Mouse (Mus musculus) neural tube, embryonic 10.5 days (tissue): ENCODE measurements around the gene Il16.
A peak's percentile ranks its signal among the peaks of the same experiment; 100 is the strongest.

Experiments used
- DNase-seq: peaks from one replicate; pipeline ENCODE4 v3.0.0-alpha.2; 2017; ENCODE audit warnings: low spot score; ENCODE audit errors: extremely low spot score

The Il16 gene

GRCm38 (mm10) chr7:83650638-83651037 lies 94.9 kb downstream of the Il16 start:
- DNase-seq = no peak

GRCm38 (mm10) chr7:83648807-83649206 lies 96.7 kb downstream of the Il16 start:
- no peak for DNase-seq

GRCm38 (mm10) chr7:83645476-83645875 lies 100.0 kb downstream of the Il16 start:
- no peak for DNase-seq

- no peak for DNase-seq
Measured at GRCm38 (mm10) chr7:83644761-83645160, 100.8 kb downstream of the Il16 start.

DNA sequence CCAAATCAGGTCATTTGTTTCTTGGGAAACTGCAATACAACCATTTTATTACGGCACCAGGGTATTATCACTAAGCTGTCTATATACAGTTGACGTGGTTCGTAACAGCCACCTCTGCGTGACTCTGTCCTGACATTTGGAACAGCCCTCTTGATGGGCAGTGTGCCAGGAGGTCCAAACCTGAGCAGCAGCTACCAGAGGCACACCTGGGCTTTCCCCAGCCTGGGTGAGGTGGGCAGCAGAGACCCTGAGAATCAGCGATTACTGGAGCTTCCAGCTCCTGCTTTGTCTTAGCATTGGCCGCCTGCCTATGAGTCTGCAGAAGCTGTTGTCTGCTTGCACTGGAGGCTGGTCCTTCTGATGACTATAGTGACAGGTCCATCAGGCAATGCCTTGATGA lies 101.9 kb downstream of the Il16 start:
- no peak for DNase-seq

DNA sequence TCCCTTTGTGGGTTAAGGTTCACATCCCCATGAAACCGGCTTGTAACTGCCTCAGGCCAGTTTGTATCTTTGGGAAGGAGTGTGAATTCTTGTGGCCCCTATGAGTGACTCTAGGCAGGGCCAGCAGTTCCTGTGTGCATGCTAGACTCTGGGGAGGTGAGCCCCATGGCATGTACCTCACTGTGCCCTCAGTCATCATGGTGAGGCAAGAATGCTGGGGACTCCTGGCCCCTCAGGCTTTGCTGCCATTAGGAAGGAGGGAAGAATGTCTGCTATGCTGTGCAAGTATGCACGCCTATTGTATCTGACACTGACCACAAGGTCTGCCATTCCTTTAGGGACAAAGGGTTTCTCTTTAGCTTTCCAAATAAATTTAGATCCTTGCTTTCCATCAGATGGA lies 104.4 kb downstream of the Il16 start:
- DNase-seq = no peak

- DNase-seq = no peak
Measured at GRCm38 (mm10) chr7:83640581-83640980, 104.9 kb downstream of the Il16 start.

- DNase-seq = no peak
Measured at GRCm38 (mm10) chr7:83639084-83639483, 106.4 kb downstream of the Il16 start.

DNA sequence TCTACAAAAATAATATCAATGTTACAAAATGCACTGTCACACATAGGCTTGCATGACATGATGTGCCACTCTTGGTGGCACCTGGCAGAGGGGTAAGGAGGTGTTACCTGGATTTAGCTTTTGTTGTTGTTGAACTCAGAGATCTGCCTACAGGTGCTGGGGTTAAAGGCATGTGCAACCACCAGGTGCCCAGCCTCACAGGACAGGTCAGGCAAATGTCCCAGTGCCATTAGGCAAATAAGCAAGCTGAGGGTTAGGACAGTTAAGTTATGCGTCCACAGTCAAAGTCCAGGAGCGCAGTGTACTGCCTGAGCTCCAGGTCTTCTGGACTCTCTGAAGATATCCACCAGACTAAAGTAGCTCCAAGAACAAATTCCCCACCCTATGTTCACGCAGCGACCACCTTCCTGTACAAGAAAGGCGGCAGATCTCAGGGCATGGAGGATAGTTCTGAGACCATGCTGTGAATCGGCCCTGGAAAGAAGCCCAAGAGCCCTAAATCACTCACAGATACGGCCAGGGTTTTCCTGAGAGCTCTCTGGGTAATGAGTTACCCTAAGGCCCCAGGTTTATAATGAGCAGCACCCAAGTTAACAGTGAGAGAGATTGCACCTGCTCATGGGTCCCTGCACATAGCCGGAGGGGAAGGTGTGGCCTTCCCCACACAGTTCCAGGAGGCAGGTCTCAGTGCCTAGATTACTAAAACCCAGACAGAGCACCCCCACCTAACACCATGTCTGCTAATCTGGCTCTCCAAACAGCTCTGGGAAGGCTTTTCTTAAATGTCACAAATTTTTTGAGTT lies 107.5 kb downstream of the Il16 start:
- no peak for DNase-seq

DNA sequence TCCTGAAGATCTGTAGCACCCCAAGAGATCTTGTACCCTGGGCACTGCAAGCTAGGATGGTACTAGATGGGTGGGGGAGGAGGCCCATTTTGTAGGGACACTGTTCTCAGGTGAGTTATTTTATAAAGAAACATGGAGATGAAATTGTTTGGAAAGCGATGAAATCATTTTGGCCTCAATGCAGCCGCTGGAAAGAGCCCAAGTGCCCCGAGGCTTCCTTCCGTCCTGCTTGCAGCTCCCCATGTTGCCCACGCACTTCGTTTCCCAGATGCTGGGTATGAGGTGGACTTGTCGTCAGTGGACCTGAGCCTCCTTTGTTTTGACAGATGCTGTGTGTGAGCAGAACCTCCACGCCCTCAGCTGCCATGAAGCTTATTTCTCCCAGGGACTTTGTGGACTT lies 109.1 kb downstream of the Il16 start:
- DNase-seq = no peak

- DNase-seq = no peak
Measured at GRCm38 (mm10) chr7:83635726-83636125, 109.8 kb downstream of the Il16 start.

DNA sequence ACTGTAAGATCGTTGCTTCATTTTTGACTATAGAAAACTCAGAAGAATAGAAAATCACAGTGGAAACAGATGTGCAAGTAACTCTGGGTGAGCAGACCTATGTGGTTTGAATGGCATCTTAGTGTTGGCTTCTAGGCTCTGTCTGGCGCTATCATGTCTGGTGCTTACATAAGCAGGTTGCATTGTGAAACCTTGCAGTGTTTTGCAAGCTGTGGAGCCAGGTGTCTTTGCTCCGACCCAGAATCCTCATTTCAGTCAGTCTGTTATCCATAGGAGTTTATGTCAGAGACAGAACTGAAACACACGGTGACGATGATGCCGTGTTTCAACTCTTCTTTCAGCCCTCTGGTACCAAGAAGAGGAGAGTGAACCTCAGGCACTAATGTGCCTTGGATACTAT lies 111.7 kb downstream of the Il16 start:
- no peak for DNase-seq

GRCm38 (mm10) chr7:83632682-83633120 lies 112.8 kb downstream of the Il16 start:
- no peak for DNase-seq

DNA sequence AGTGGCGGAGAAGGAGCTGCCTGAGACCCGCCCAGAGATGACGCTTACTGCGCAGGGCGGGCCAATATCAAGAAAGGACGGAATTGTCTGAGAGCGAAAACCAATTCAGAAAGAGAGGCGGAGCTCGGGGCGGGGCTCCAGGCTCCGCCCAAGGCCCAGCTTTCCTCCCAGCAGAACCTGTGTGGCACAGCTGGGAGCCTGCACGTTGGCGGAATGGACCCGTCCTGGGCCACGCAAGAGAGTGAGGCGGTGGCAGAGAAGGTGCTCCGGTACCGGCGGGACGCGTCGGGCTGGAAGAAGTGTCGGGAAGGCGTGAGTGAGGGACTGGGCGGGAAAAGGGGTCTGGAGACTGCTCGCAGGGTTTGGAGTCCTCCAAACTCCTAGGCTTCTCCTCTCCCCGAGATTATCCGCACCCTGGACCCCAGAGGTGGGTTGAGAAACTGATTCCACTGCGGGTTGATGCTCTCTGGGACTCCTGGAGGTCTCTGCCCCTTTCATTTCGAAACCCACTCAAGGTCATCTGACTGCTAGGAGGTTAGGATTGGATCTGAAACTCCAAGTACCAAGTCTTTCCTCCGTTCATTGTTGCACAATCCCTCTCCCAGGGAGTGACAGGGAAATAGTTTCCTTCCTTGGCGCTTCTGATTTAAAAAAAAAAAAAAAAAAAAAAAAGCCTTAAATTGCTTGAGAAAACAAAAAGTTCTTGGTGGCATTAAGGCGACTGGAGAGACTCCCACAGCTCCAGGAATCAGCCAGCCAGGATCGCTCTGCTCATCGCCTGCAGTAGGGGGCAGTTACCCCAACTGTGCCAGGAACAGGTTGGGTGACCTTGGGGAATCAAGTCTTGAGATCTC lies 113.5 kb downstream of the Il16 start, which contains the start of gene Stard5:
Stard5 (plus strand) TSS at position 132 of the 854 bp plus-strand sequence.
- peak; percentile 84 for DNase-seq

DNA sequence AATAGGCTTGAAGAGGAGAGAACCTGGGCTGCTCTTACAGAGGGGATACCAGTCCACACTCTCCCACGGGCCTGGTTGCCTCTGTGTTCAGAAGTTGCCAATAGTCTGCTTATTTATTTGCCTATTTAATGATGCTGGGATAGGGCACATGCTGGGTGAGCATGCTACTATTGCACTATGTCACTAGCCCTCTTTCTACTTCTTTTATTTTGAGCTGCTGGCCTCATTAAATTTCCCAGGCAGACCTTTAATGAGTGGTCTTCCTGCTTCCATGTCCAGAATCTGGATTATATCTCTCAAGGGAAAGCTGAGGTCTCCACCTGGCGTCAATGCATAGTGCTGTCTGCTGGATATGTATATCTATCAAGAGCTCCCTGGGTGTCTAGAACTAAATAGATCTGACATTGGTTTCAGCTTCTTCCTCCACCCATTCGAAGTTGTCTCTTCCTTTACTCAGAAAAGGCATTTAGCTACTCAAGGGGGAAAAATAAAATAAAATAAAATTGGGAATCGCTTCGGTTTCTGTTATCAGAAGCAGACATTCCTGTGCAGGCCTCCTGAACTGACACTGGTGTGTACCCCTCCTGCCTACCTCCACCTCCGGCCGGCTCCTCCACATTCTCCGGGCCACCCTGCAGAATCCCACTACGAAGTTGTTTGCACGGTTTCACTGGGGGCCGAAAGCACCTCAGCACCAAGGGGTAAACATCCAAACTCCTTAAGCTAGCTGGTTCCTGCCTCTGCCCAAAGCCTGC lies 114.3 kb downstream of the Il16 start:
- DNase-seq = no peak

DNA sequence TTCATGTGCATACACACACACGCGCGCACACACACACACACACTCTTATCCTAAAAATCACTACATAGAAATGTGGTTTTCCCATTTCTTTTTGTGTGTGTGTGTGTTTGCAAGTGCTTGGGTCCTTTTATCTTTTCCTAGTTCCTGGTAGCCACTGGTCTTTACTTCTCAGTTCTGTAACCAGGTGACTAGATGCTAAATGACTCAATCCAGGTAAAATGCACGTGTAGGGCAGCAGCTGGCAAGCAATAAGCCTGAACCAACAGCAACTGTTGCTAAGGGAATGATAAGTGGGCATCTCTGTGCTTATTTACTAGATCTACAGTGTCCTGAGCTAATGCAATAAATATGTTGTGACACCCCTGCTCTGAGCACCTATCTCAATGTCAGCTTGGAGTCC lies 118.2 kb downstream of the Il16 start:
- DNase-seq = no peak

DNA sequence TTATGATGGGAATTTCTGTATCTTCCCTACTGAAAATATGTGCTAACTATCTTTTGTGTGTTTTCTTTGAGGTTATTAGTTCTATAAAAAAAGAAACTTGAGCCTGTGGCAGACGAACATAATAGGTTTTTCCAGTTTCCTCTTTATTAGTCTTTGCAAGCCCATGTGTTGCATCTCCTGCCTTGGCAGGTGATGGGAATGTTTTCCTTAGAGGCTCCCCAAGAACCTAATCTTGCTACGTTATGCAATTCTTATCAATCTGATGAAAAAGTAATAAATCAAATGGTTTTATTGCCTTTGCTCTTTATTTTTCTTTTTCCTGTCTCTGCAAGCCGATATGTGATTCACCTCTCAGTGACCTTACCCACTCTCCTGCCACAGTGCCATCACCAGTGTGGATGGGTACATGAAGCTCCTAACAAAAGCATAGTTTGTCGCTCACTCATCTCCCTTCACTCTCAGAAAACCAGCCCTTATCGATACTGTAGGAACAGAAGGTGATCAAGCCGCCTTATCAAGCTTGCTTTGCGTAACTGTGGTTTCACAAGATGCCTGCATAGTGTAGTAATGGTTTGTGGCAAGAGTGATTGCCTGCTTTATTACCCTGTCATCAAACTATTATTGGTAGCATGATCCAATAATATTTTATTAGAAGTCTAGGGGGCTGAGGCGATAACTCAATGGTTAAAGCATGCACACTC lies 118.8 kb downstream of the Il16 start:
- DNase-seq = no peak

GRCm38 (mm10) chr7:83624065-83624464 lies 121.5 kb downstream of the Il16 start:
- DNase-seq = no peak

DNA sequence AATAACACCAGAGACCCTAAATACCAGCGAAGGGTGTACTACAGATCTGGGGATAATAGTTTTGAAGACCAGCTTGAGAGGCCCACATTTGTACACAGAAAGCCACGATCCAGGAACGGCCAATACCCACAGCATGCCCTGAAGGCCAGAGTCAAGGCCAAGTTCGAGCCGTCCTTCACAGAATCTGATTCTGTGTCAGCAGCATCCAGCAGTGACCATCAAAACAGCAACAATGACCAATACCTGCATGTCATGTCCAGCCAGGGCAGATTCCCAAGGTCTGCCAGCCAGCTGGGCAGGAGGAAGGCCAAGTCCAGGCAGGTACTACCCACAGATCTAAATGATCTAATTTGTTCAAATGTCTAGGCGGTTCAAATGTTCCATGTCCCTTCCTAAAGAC lies 122.9 kb downstream of the Il16 start:
- DNase-seq = no peak

DNA sequence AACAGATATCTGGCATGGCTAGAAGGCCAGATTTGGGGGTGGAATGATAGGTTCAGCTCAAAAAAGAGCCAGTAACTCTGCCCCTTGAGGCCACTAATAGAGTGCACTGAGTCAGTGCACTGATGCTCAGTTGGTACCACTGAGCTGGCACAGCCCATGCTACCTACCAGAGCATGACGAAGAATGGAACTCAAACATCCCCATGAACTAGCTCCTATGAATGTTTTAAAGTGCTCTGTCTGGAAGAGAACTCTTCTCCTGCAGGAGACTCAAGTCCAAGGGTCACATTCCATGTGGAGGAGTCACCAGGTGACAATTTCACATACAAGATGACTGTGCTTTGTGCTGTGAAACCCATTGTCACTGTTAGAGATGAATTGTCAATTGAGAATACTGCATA lies 126.8 kb downstream of the Il16 start:
- DNase-seq = no peak

DNA sequence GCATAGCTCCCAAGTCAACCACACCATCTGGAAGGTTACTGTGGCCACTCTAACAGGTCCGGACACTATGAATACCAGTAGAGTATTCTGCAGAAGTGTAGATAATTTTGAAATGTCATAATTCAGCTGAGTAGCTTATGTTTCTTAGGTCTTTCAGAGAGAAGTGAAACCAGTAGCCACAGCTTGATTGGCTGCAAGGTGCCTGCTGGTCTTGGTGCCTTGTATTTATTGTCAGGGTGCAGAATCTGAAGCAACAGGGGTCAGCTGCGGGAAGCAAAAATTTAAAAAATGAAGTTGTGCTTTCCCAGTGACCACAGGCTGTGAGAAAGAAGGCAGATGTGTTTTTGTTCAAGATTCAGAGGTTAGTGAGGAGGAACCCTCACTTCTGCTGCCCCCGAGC lies 129.3 kb downstream of the Il16 start:
- no peak for DNase-seq
